Mouse (Mus musculus) erythroblast, embryonic 14.5 days (primary cell): ENCODE data around the gene Mamdc2. TPM values are rescaled to one million over a fixed set of nuclear protein-coding genes. Genes with fewer than 3 reads are reported as not detected.
A peak's percentile ranks its signal among the peaks of the same experiment; 100 is the strongest.

Experiments
- H3K27me3 ChIP-seq: 2 replicates; pipeline ENCODE4 v1.6.1; 2012; ENCODE audit warnings: inconsistent platforms; ENCODE audit not compliant: control insufficient read depth
- H3K36me3 ChIP-seq: 2 replicates; pipeline ENCODE4 v1.6.1; 2012; ENCODE audit warnings: mild to moderate bottlenecking, inconsistent platforms; ENCODE audit not compliant: control insufficient read depth
- H3K4me1 ChIP-seq: 2 replicates; pipeline ENCODE4 v1.6.1; 2012; ENCODE audit warnings: inconsistent platforms; ENCODE audit not compliant: control insufficient read depth
- H3K4me3 ChIP-seq: replicated peaks from 2 replicates; pipeline ENCODE3; 2012; ENCODE audit warnings: moderate library complexity, mild to moderate bottlenecking, inconsistent platforms
- H3K9me3 ChIP-seq: 2 replicates; pipeline ENCODE4 v1.6.1; 2012; ENCODE audit warnings: low read length, inconsistent platforms, mixed read lengths; ENCODE audit not compliant: control insufficient read depth
- GATA1 ChIP-seq: IDR thresholded peaks from 2 replicates; pipeline ENCODE4 v1.6.1; 2012; ENCODE audit warnings: low read length, inconsistent platforms, mixed read lengths
- TAL1 ChIP-seq: IDR thresholded peaks from 3 replicates; pipeline ENCODE4 v1.6.1; 2012; ENCODE audit warnings: low read length, inconsistent platforms, mixed read lengths
- polyA plus RNA-seq: library from polyadenylated mRNA; stranded (reverse); fragments of >175 nt; gene quantifications from 2 replicates; pipeline ENCODE4 v1.2.3, GENCODE M21; 2012

The Mamdc2 gene
- polyA plus RNA-seq, 1 experiment: not detected

DNA sequence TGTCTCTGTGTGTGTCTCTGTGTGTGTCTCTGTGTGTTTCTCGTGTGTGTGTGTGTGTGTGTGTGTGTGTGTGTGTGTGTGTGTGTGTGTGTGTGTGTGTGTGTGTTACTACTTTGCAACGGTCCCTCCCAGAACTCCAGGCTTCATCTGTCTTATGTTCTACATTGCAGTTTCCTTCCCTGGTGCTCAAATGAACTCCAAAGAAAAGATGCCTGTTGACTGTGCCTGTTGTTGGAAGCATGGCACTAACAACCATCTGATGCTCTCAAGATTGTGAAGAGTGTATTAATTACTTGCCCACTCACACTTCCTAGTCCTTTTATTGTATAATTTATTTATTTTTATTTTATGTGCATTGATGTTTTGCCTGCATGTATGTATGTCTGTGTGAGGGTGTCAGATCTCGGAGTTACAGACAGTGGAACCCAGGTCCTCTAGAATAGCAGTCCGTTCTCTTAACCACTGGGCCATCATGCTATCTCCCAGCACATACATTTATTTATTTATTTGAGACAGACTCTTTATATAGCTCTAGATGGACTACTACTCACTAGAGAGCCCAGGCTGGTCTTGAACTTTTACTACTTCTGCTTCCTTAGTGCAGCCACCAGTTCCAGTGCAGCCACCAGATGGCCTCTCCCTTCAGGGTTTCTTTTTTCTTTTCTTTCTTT is 174.1 kb downstream of the Mamdc2 start:
- no peaks in the 10 kb centered on the region for H3K27me3 ChIP-seq
- H3K36me3 ChIP-seq: peaks cover 8% of the 10 kb centered on the region
- H3K4me3 ChIP-seq: peak overlapping the region; percentile 78
- TF ChIP-seq TAL1 (no peak), GATA1 (no peak)
- no peaks in the 10 kb centered on the region for H3K9me3 ChIP-seq
- H3K4me1 ChIP-seq: peaks cover 25% of the 10 kb centered on the region

DNA sequence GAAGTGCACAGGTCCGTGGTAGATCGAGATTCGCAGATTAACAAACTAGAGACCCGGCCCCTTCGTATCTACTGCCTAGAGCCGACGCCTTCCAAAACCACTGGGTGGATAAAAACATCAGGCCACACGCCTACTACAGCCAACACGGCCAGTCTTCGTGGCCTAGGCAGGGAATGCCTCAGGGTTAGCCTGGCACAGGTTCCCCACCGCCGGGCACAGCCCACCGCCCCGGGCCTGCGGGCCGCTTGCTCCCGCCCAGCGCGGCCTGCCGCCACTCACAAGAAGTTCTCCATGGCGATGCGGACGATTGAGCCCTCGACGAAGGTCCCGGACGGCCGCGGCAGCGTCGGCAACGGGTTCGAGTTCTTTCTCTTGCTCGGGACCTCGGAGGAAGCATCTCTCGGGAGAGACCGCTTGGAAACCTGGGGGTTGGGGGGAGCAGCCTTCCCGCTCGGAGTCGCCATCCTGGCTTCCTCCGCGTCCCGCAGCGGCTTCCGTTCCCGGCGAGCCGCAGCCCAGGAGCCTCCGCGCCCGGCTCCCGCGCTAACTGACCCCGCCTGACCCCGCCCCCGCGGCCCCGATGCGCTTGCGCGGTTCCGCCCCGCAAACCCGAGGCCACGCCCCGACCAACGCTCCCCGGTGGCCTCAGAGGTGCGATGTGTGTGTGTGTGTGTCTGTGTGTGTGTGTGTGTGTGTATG is 174.7 kb downstream of the Mamdc2 start, which contains the start of gene Smc5:
Smc5 (minus strand) TSS at position 543 of the 699 bp plus-strand sequence.
- no peaks in the 10 kb centered on the region for H3K9me3 ChIP-seq

DNA sequence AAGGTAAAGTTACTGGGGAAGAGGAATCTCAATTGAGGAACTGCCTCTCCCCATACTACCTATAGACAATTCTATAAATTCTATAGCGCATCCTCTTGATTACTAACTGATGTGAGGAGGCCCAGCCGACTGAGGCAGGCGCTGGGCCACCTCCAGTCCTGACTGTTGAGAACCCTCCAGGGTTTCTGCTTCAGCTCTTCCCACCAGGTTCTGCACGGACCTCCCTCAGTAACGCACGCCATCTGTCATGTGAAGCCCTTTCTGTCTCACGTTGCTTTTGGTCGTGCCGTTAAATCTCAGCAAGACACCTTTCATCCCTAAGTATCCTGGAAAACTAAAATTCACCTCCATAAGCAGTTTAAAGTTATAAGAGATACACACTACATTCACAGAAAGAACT is 191.5 kb downstream of the Mamdc2 start:
- no peak for TF ChIP-seq GATA1

More for the DNA sequence above, 174.7 kb downstream of the Mamdc2 start, which contains the start of gene Smc5:
- Histone ChIP-seq H3K4me1 (peaks cover 25% of the 10 kb centered on the region), H3K4me3 (peak within 1 kb of the TSS; percentile 78), H3K27me3 (no peaks in the 10 kb centered on the region), H3K36me3 (peaks cover 15% of the 10 kb centered on the region)
- TF ChIP-seq GATA1 (no peak; the same call in 1 of the 2 replicates), TAL1 (no peak)

More for the DNA sequence above, 191.5 kb downstream of the Mamdc2 start:
- Histone ChIP-seq H3K36me3 (peaks cover 77% of the 10 kb centered on the region), H3K27me3 (no peaks in the 10 kb centered on the region), H3K4me1 (no peaks in the 10 kb centered on the region), H3K4me3 (no peak overlapping the region), H3K9me3 (no peaks in the 10 kb centered on the region)

Other genes starting within 250 kb of the Mamdc2 start
- gene Smc5, start 174.5 kb downstream of the Mamdc2 start, polyA plus RNA-seq: 0.23 and 0.42 TPM in 2 replicates
- gene 1700028P14Rik, start 204.4 kb upstream of the Mamdc2 start, polyA plus RNA-seq: not detected in 2 replicates
- gene Ptar1, start 239.0 kb upstream of the Mamdc2 start, polyA plus RNA-seq: 0.03 and 0.11 TPM in 2 replicates